Mouse (Mus musculus): Measurements from ENCODE around the gene Epn2. TPM values are rescaled to one million over a fixed set of nuclear protein-coding genes. Genes with fewer than 3 reads are reported as not detected.
A peak's percentile ranks its signal among the peaks of the same experiment; 100 is the strongest.

The Epn2 gene
- polyA plus RNA-seq, 1 experiment = 69.1 TPM

- no peak for DNase-seq (ENCODE audit: low read depth)
- TF ChIP-seq POLR2A (IDR thresholded peaks at IDR 0.05; ENCODE audit: borderline replicate concordance, extremely low read depth, insufficient read depth, insufficient read length, poor library complexity, severe bottlenecking) = no peak
- TF ChIP-seq CTCF (IDR thresholded peaks at IDR 0.05; ENCODE audit: borderline replicate concordance, extremely low read depth, insufficient read depth, insufficient read length) = no peak
Observed at GRCm38 (mm10) chr11:61537362-61537761, 42.1 kb downstream of the Epn2 start.

DNA sequence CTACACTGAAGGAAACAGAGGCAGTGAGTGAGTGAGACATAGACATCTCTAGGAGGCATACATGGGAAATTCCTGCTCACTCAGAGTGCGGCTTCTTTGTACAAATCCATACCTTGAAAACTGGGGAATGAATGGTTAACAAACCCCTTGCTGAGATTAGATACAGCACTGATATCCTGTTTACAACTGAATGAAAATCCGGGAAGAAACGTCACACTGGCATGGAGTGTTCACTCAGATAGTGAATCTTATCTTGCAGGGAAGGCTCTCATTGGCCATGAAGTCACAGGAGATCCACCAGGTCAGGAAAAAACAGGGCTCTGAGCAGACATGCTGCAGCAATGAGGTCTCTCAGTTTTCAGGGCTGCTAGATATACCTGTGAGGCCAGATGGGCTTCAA lies 42.5 kb downstream of the Epn2 start:
- TF ChIP-seq POLR2A (IDR thresholded peaks at IDR 0.05; ENCODE audit: borderline replicate concordance, extremely low read depth, insufficient read depth, insufficient read length, poor library complexity, severe bottlenecking) (no peak), CTCF (IDR thresholded peaks at IDR 0.05; ENCODE audit: borderline replicate concordance, extremely low read depth, insufficient read depth, insufficient read length) (no peak)
- no peak for DNase-seq (ENCODE audit: low read depth)

DNA sequence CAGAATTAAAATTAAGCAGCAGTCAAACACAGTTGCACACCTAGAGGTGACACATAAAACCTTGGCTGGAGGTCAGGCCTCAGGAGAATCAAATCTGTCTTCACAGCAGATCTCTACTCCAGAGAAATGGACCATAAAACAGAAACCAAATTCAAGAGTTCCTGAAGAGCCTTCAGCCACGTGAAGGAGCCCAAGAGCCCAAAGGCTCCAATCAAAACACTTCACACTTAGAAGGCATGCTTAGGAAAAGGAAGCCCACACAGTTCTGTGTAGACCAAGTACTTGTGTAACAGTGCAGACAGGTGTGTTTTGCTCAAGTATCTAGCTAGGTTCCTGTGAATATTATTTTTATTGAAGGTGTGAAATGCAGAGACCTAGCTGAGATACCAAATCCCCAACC lies 44.0 kb downstream of the Epn2 start:
- DNase-seq (ENCODE audit: low read depth) = no peak
- TF ChIP-seq CTCF (IDR thresholded peaks at IDR 0.05; ENCODE audit: borderline replicate concordance, extremely low read depth, insufficient read depth, insufficient read length) (no peak), POLR2A (IDR thresholded peaks at IDR 0.05; ENCODE audit: borderline replicate concordance, extremely low read depth, insufficient read depth, insufficient read length, poor library complexity, severe bottlenecking) (no peak)

- TF ChIP-seq CTCF (IDR thresholded peaks at IDR 0.05; ENCODE audit: borderline replicate concordance, extremely low read depth, insufficient read depth, insufficient read length) (no peak), POLR2A (IDR thresholded peaks at IDR 0.05; ENCODE audit: borderline replicate concordance, extremely low read depth, insufficient read depth, insufficient read length, poor library complexity, severe bottlenecking) (no peak)
- no peak for DNase-seq (ENCODE audit: low read depth)
Observed at GRCm38 (mm10) chr11:61533571-61533970, 45.9 kb downstream of the Epn2 start.

GRCm38 (mm10) chr11:61532820-61533219 lies 46.7 kb downstream of the Epn2 start:
- no peak for TF ChIP-seq CTCF (IDR thresholded peaks at IDR 0.05; ENCODE audit: borderline replicate concordance, extremely low read depth, insufficient read depth, insufficient read length)
- no peak for DNase-seq (ENCODE audit: low read depth)

DNA sequence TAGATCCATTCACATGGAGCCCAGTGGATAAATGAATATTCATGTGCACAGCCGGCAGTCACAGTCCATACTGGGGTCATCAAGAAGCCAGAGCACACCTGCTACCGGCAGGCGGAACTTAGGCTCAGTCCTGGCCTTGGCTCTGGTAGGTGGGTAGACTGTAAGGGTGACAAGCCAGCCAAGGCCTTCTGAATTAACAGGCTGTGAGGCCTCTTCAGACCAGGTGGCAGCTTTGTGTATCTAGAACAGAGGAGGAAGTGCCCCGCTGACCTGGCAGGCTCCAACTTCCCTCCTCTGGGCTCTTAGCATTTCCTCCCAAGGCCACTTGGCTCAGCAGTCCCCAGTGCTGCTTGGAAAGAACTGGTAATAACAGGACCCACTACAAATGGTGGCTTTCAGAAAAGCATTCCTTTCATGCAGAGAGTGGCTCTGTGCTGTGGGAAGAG lies 50.2 kb downstream of the Epn2 start:
- peak; percentile 50 for DNase-seq (ENCODE audit: low read depth)
- TF ChIP-seq POLR2A (IDR thresholded peaks at IDR 0.05; ENCODE audit: borderline replicate concordance, extremely low read depth, insufficient read depth, insufficient read length, poor library complexity, severe bottlenecking) = no peak
- no peak for TF ChIP-seq CTCF (IDR thresholded peaks at IDR 0.05; ENCODE audit: borderline replicate concordance, extremely low read depth, insufficient read depth, insufficient read length)

- TF ChIP-seq POLR2A (IDR thresholded peaks at IDR 0.05; ENCODE audit: borderline replicate concordance, extremely low read depth, insufficient read depth, insufficient read length, poor library complexity, severe bottlenecking) (no peak), CTCF (IDR thresholded peaks at IDR 0.05; ENCODE audit: borderline replicate concordance, extremely low read depth, insufficient read depth, insufficient read length) (no peak)
- DNase-seq (ENCODE audit: low read depth) = peak; percentile 42
Observed at GRCm38 (mm10) chr11:61526872-61527271, 52.6 kb downstream of the Epn2 start.

DNA sequence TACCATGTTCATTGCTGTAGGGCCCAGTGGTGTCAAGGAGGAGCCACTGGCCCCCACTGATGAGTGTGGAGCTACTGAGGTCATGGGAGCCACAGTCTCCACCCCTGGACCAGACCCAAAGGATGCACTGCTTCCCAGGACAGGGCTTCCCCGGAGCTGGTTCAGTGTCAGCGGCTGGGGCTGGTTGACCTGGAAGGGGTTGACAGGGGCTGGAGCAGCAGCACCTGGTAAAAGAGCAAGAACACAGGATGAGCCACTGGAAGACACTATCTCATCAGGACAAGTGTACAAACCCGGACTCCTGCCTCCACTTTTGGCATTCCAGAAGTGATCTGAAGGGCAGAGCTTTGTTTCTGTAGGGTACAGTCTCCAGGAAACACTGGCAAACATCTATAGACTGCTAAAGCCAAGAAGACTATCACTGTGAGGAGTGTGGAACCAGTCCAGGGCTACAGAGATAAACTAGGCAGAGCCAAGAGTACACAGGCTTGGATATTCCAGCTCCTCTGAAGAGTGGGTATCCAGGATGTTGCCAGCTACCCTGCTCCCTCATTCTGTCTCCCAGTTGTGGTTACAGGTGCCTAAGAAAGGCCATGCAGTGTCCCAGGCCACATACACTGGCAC lies 59.9 kb downstream of the Epn2 start:
- TF ChIP-seq POLR2A (IDR thresholded peaks at IDR 0.05; ENCODE audit: borderline replicate concordance, extremely low read depth, insufficient read depth, insufficient read length, poor library complexity, severe bottlenecking) (no peak), CTCF (IDR thresholded peaks at IDR 0.05; ENCODE audit: borderline replicate concordance, extremely low read depth, insufficient read depth, insufficient read length) (no peak)
- DNase-seq (ENCODE audit: low read depth) = no peak

- TF ChIP-seq POLR2A (IDR thresholded peaks at IDR 0.05; ENCODE audit: borderline replicate concordance, extremely low read depth, insufficient read depth, insufficient read length, poor library complexity, severe bottlenecking) (no peak), CTCF (IDR thresholded peaks at IDR 0.05; ENCODE audit: borderline replicate concordance, extremely low read depth, insufficient read depth, insufficient read length) (no peak)
- no peak for DNase-seq (ENCODE audit: low read depth)
Observed at GRCm38 (mm10) chr11:61518871-61519270, 60.6 kb downstream of the Epn2 start.

DNA sequence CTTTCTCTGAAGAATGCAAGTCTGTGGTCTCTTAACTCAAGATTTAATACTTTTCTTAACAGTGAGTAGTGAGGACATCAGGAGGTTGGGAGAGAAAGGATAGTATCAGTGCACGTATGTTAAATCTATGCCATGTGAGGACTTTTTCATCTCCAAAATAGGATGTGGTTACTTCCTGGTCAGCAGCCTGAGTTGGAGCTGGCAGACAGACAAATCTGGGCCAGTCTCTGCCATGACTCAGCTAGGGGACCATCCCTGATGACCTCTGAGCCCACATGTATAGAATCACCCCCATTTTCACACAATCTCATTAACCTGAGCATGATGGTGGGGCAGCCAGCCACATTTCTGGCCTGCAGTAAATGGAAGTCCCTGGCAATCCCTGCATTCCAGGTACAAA lies 61.5 kb downstream of the Epn2 start:
- no peak for DNase-seq (ENCODE audit: low read depth)
- TF ChIP-seq POLR2A (IDR thresholded peaks at IDR 0.05; ENCODE audit: borderline replicate concordance, extremely low read depth, insufficient read depth, insufficient read length, poor library complexity, severe bottlenecking) (no peak), CTCF (IDR thresholded peaks at IDR 0.05; ENCODE audit: borderline replicate concordance, extremely low read depth, insufficient read depth, insufficient read length) (no peak)

DNA sequence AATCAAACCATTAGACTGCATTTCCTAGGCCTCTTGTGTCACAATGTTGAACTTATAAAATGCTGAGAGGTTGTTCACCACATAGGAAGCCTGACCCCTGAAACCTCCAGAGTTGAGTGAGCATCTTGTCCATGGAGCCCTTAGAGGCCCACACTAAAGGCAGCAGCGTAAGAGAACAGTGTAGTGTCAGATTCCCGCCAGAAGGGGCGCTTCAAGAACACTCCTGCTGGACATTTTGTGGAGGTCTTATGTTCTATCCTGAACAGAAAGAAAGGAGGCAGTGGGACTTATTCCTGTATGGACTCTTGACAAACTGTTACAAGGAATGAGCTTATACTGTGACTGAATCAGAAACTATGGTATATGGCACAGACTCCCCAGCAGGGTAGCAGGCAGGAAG lies 64.5 kb downstream of the Epn2 start:
- peak; percentile 37 for DNase-seq (ENCODE audit: low read depth)
- no peak for TF ChIP-seq POLR2A (IDR thresholded peaks at IDR 0.05; ENCODE audit: borderline replicate concordance, extremely low read depth, insufficient read depth, insufficient read length, poor library complexity, severe bottlenecking)
- TF ChIP-seq CTCF (IDR thresholded peaks at IDR 0.05; ENCODE audit: borderline replicate concordance, extremely low read depth, insufficient read depth, insufficient read length) = peak; percentile 51; the same call in 1 of the 2 replicates

DNA sequence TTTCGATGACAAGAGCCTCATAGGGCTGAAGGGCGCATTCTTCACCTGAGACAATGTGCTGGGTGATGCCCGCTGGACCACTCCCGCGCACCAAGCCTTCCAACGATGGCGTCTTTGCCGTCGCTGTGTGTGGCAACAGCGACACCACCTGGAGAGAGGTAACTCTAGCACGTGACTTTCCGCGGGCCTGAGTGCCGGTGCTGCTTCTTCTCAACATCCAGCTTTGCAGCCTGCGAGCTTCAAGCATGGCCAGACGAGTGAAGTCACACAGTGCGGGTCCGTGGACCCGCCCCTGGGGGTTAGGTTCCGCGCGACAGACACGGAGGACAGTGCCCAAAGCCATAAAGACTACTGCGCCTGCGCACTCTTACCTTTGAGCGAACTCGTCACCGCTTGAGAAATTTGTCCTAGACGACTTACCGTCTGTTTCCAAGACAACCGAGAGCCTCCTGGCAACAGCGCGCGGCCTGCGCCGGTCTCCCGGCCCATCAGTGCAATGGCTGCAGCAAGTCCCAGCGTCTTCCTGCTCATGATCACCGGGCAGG lies 74.7 kb downstream of the Epn2 start, which contains the start of gene B9d1:
TSS of gene B9d1 (plus strand) at position 432 of the 545 bp plus-strand sequence.
- TF ChIP-seq CTCF (IDR thresholded peaks at IDR 0.05; ENCODE audit: borderline replicate concordance, extremely low read depth, insufficient read depth, insufficient read length) (peak; percentile 95), POLR2A (IDR thresholded peaks at IDR 0.05; ENCODE audit: borderline replicate concordance, extremely low read depth, insufficient read depth, insufficient read length, poor library complexity, severe bottlenecking) (peak; percentile 37; the same call in 1 of the 2 replicates)
- peak; percentile 98 for DNase-seq (ENCODE audit: low read depth)

Measured in brain, embryonic 14.5 days (tissue).